Mouse (Mus musculus): ENCODE data around the gene Il21r.

The Il21r gene

GRCm38 (mm10) chr7:125601821-125602448 is 1.3 kb upstream of the Il21r start:
- no peak for DNase-seq (ENCODE audit: low spot score)

DNA sequence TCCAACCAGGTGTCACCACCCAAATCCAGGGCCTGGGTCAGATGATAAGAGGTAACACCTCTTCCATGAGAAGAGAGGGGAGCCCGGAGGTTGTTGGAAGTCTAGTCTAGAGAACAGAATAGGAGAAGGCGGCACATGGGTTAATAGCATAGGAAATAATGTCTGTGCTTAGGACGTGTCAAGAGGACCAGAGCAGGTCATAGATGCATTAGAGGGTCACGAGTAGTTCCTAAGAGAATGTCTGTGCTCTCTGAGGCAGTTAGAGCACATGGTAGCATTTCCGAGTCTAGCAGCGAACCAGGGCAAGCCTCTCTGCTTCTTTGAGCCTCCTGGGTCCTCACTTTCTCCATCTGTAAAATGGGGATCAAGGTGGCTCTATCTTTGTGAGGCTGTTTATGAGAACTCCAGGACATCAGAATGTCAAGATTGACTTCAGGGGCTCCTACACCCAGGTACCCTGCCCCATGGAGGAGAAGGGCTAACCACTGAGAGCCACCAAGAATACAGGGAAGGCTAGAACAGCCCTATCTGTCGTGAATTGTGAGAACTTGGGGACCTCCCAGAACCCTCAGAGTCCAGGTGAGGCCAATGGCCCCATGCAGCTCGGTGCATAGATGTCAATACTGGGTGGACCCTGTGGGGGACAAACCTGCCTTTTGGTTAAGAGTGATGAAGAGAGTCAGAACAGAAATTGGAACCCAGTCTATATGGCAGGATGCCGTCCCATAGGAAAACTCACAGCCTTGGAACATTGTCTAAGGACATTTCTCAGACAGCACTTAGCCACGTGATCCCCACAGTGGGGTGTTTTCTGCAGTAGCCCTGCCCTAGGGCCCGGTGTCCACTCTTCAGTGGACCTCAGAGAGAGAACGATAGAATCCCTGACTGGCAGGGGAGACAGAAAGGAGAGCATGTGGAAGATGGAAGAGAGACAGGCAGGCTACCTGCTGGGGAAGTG is 1.4 kb downstream of the Il21r start:
- no peak for DNase-seq (ENCODE audit: low spot score)

- DNase-seq (ENCODE audit: low spot score) = no peak
Measured at GRCm38 (mm10) chr7:125605725-125606139, 2.5 kb downstream of the Il21r start.

GRCm38 (mm10) chr7:125606265-125607164 is 3.3 kb downstream of the Il21r start:
- DNase-seq (ENCODE audit: low spot score) = no peak

- DNase-seq (ENCODE audit: low spot score) = no peak
Measured at GRCm38 (mm10) chr7:125607384-125608182, 4.4 kb downstream of the Il21r start.

- no peak for DNase-seq (ENCODE audit: low spot score)
Measured at GRCm38 (mm10) chr7:125608183-125608688, 5.0 kb downstream of the Il21r start.

DNA sequence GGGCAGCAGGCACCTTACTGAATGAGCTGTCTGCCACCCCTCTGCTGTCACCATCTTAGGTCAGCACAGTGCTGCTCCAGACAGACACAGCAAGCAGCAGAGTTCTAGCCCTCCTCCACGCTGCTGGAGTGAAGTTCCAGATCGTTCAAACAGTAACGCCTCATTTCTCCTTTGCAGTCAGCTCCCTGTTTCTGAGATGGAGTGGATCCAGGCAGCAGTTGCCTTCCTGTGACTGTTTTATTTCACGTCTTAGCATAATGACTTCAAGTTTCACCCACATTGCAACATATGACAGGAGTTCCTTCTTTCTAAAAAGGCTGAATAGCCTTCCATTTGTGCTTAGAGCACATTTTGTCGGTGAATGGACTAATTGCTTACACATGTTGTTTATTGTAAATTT is 10.3 kb downstream of the Il21r start:
- DNase-seq (ENCODE audit: low spot score) = no peak

DNA sequence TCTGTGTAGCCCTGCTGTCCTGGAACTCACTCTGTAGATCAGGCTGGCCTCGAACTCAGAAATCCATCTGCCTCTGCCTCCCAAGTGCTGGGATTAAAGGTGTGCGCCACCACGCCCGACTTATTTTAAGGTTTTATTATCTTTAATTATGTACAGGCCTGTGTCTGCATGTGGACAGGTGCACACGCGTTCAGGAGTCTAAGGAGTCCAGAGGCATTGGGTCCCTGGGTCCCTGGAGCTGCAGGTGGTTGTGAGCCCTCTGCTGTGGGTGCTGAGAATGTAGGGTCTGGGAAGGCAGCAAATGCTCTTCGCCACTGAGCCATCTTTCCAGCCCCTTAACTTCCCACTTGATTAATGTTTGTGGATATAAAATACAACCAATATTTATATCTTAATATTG is 12.2 kb downstream of the Il21r start:
- no peak for DNase-seq (ENCODE audit: low spot score)

DNA sequence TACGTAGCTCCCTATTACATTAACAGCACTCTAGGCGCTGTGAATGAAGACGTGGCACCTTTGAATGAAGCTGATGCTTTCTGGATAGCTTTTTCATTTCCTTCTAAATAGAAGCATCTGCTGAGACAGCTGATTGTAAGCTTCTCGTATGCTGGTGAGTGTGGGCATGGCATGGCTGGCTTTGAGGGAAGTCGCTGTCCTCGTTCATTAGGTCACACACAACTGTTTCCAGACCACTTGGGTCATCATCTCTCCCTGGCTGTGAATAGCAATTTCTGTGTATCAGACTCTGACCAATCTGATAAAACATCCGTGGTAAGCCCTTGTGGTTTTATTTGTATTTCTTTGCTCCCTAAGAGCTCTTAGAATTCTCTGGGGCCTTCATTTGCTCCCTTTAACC is 14.8 kb downstream of the Il21r start:
- DNase-seq (ENCODE audit: low spot score) = no peak

GRCm38 (mm10) chr7:125620077-125620476 is 16.8 kb downstream of the Il21r start:
- no peak for DNase-seq (ENCODE audit: low spot score)

DNA sequence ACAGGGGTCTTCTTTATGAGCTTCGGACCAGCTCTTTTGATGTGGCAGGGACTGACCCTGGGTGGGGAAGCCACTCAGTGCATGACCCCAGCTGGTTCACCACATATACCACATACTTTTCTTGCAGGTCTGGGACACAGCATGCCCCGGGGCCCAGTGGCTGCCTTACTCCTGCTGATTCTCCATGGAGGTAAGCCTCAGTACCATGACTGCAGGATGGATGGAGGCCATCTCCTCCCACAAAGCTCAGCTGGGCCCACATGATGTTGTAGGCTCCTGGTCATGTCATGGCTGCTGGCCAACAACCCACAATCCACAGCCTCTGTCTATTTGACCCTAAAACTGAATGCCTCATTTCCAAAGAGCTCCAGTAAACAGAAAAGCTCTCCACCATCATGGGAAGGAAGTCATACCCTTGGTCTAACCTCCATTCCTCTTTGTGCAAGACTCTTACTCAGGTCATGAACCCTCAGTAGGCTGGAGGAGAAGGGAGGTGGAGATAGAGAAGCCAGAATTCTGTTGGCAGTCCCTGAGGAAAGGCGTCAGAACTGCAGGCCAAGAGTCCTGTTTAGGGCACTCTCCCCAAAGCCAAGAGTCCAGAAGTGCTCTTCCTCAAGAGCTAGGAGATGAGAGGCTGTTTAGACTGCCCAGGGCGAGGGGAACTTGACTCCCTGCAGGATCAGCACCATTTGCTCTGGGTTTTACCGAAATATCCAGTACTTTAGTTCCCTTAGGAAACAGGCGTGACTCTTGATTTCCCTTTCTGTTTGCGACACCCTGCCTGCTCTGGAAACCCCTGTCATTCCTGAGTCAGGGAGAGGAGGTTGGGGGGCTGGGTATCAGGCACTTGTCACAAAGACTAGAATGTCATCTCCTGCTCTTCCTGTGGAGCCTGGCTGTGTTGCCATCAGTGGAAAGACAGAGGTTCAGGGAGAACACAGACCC is 19.8 kb downstream of the Il21r start:
- no peak for DNase-seq (ENCODE audit: low spot score)

- DNase-seq (ENCODE audit: low spot score) = no peak
Measured at GRCm38 (mm10) chr7:125625219-125625618, 22.0 kb downstream of the Il21r start.

GRCm38 (mm10) chr7:125625829-125626228 is 22.6 kb downstream of the Il21r start:
- no peak for DNase-seq (ENCODE audit: low spot score)

- no peak for DNase-seq (ENCODE audit: low spot score)
Measured at GRCm38 (mm10) chr7:125630317-125630716, 27.1 kb downstream of the Il21r start.

GRCm38 (mm10) chr7:125630989-125631388 is 27.8 kb downstream of the Il21r start:
- DNase-seq (ENCODE audit: low spot score) = no peak

DNA sequence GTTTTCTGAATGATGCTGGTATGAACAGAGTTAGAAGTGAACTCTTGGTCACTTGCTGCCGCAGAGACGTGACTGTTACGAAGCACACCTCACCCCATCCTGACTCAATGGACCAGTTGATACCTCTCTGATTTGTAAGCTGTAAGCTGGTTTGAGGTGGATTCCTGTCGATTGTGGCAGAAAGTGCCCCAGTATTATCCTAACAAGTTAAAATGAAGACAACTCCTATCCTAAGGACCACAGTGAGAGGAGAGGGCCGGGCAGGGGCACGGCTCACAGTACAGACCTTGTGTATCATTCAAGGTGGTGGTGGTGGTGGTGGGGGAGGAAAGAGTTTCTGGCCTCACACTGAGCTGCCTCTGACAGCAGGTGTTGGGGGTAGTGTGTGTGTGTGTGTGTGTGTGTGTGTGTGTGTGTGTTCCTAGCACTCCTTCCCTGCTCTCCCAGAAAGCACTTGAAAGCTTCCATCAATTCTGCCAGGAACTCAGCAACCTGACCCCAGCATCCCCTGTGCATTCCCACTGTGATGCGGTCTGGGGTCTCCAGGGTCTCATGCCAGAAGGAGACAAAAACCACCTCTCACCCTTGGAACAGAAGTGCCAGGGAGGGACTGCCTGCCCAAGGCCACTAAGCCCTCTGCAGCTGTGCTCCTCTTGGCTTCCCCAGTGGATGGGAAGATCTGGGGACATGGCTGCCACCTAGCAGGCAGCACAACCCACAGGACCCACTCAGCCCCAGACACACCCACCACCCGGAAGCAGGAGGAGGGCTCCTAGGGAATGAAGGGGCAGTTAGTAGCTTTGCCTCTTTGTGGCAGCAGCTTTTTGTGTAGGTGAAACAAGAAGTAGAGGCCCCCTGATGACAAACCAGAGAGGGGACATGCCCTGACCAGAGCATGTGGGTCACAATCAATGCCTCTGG is 34.3 kb downstream of the Il21r start:
- no peak for DNase-seq (ENCODE audit: low spot score)

GRCm38 (mm10) chr7:125638376-125638775 is 35.1 kb downstream of the Il21r start:
- DNase-seq (ENCODE audit: low spot score) = no peak

- peak; percentile 28 for DNase-seq (ENCODE audit: low spot score)
Measured at GRCm38 (mm10) chr7:125638870-125639386, 35.7 kb downstream of the Il21r start.

GRCm38 (mm10) chr7:125643880-125644279 is 40.7 kb downstream of the Il21r start:
- no peak for DNase-seq (ENCODE audit: low spot score)
